Mouse (Mus musculus) kidney, adult 2 months (tissue): ENCODE results near the gene Mmd2.

Experiments used
- CTCF ChIP-seq: fragments of 200-500 bp; conservative IDR thresholded peaks from 2 replicates; pipeline ENCODE4 v1.5.1; 2011; ENCODE audit warnings: low read depth, mild to moderate bottlenecking, control low read depth, low read length, moderate library complexity, mixed read lengths; ENCODE audit not compliant: insufficient read depth, insufficient read length
- POLR2A ChIP-seq: fragments of 200-500 bp; IDR thresholded peaks from one replicate; pipeline ENCODE4 v1.6.1; 2011; ENCODE audit warnings: low read depth, low read length, control low read depth

- no peak for TF ChIP-seq POLR2A
- no peak for TF ChIP-seq CTCF
Observed at GRCm38 (mm10) chr5:142649460-142650050, 41.0 kb upstream of the Mmd2 start.
